Mouse (Mus musculus) olfactory bulb, adult 2 months (tissue): ENCODE results near the gene Cd5l.

ENCODE experiments used
- CTCF ChIP-seq: fragments of 200-500 bp; IDR thresholded peaks from 2 replicates; pipeline ENCODE4 v1.5.1; 2012; ENCODE audit warnings: low read depth, mild to moderate bottlenecking, low read length, moderate library complexity; ENCODE audit not compliant: insufficient read depth
- POLR2A ChIP-seq: fragments of 200-500 bp; IDR thresholded peaks from 2 replicates; pipeline ENCODE4 v1.6.1; 2012; ENCODE audit warnings: mild to moderate bottlenecking, low read depth, low read length, moderate library complexity; ENCODE audit not compliant: insufficient read depth

- no peak for TF ChIP-seq POLR2A
- TF ChIP-seq CTCF, result no peak
Measured at GRCm38 (mm10) chr3:87322557-87322956, 35.1 kb upstream of the Cd5l start.
